In the genomic region with DNA sequence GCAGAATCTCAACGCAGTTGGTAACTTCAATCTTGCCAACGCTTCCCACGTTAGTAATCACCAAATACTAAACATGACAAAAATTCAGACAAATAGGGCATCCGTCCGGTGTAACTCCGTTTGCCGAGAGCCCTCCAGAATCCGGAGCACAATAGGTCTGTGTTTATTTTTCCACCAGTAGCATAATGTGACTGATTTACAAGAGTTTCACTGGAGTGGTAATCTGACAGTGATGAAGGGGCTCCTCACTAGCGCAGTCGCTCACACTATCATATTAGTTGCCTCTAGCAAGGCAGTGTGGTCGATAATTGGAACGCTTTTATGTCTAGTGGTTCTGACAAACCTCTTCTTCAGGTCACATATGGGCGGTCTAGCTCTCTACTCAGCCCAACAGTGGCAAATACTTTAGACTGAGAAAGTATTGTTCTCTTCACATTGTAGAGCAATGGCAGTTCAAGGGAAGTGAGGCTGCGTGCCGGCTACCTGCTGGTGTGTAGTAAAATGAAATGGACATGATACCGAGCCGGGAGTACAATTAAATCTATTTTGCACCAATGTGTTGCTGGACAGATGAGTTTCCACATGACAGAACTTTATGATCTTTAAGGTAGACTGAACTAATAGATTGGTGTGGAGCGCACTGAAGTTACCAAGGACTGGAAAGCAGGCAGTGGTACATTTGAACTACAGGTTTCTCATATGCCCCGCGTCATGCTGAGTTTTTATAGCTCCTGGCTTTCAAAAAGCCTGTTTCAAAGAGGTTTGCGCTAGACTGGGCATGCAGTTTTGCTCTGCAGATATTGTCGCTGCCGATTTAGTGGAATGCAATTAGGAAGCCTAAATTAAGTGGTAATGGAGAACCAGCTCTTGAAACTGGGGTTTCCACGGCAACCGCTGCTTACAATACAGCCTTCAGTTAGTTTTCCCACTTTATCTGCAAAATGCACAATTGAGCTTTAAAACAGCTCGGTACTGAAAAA, we compare ENCODE assay signal across 9 mouse cellular contexts.
DNase-seq lines count a peak whose midpoint lies in the region; ATAC-seq and TF ChIP-seq lines count a peak whose summit lies in the region.
"Had no signal": no experiment of that assay in that cellular context is flagged by ENCODE, and none has a peak within 500 bp of the region (broad histone marks: within the 10 kb centered on the region; RNA-seq: fewer than 3 reads in every experiment).

No protein-coding gene starts in this region.

- ATAC-seq in lung, postnatal 0 days: no peak
- ATAC-seq in hindbrain, embryonic 15.5 days (ENCODE audit: low FRiP score, low read depth): peak; percentile 64

- no peaks in the 10 kb centered on the region for H3K27me3 ChIP-seq in lung, postnatal 0 days (replicated peaks; ENCODE audit: insufficient read depth, low read length)
- H3K27me3 ChIP-seq in hindbrain, embryonic 15.5 days: no peaks in the 10 kb centered on the region

- no peak overlapping the region for H3K9ac ChIP-seq in lung, postnatal 0 days (replicated peaks; ENCODE audit: low read depth)
- H3K9ac ChIP-seq in hindbrain, embryonic 15.5 days: no peak overlapping the region

- no peaks in the 10 kb centered on the region for H3K9me3 ChIP-seq in lung, postnatal 0 days (ENCODE audit: low read length)
- H3K9me3 ChIP-seq in hindbrain, embryonic 15.5 days: no peaks in the 10 kb centered on the region

- no peaks in the 10 kb centered on the region for H3K4me1 ChIP-seq in lung, postnatal 0 days (ENCODE audit: insufficient read depth, low read depth, low read length)
- peaks cover 30% of the 10 kb centered on the region for H3K4me1 ChIP-seq in hindbrain, embryonic 15.5 days (replicated peaks)

- DNase-seq in lung, postnatal 0 days (ENCODE audit: low spot score): no peak
- no peak for DNase-seq in lung, postnatal 10 days
- DNase-seq in left cerebral cortex, adult 8-10 months (ENCODE audit: low spot score in 2 of 2): peak; percentile 36 to 51
- peak; percentile 72 for DNase-seq in retina, embryonic 14.5 days (ENCODE audit: low spot score)
- DNase-seq in testis, postnatal 14 days (ENCODE audit: low spot score): no peak
- no peak for DNase-seq in cerebellum, adult 9-11 months
- DNase-seq in adrenal gland, adult 18-20 months (ENCODE audit: low spot score in 2 of 2): no peak

- no peak overlapping the region for H3K4me3 ChIP-seq in lung, postnatal 0 days (ENCODE audit: low read depth, low read length)
- H3K4me3 ChIP-seq in hindbrain, embryonic 15.5 days: peak overlapping the region; percentile 5

- H3K36me3 ChIP-seq in lung, postnatal 0 days (ENCODE audit: insufficient read depth, low read length): no peaks in the 10 kb centered on the region
- no peaks in the 10 kb centered on the region for H3K36me3 ChIP-seq in hindbrain, embryonic 15.5 days
- H3K36me3 ChIP-seq: G1E had no signal

- peak overlapping the region; percentile 8; the same call in 1 of the 2 replicates for H3K4me2 ChIP-seq in lung, postnatal 0 days (replicated peaks; ENCODE audit: low read depth, low read length)
- H3K4me2 ChIP-seq in hindbrain, embryonic 15.5 days: peak overlapping the region; percentile 53

- no peak overlapping the region for H3K27ac ChIP-seq in lung, postnatal 0 days (ENCODE audit: low read length)
- peak overlapping the region; percentile 79 for H3K27ac ChIP-seq in hindbrain, embryonic 15.5 days (replicated peaks)

- TF ChIP-seq CTCF in lung, postnatal 0 days (IDR thresholded peaks at IDR 0.05): no peak

- TF ChIP-seq EP300 in lung, postnatal 0 days (IDR thresholded peaks at IDR 0.05): no peak

- 41% methylated on average over 26 of the region's 26 CpGs for WGBS in lung, postnatal 0 days
- WGBS in hindbrain, embryonic 15.5 days: 20% methylated on average over 26 of the region's 26 CpGs

Comparison
In these comparisons a context has a peak if more than half of its experiments do, and no peak if none do; other contexts are left out.
1. DNase-seq: peak in left cerebral cortex, adult 8-10 months (2 of 2) and retina, embryonic 14.5 days (single experiment); none in lung, postnatal 0 days (single experiment), lung, postnatal 10 days (single experiment), testis, postnatal 14 days (single experiment), cerebellum, adult 9-11 months (single experiment) and adrenal gland, adult 18-20 months (0 of 2).